Mouse (Mus musculus) layer of hippocampus, adult 2 months (tissue): ENCODE measurements around the gene Sox5. TPM values are rescaled to one million over a fixed set of nuclear protein-coding genes. Genes with fewer than 3 reads are reported as not detected.

Experiments used
- DNase-seq, 2 experiments: peaks; one replicate each; pipeline ENCODE4 v3.0.0; 2022; ENCODE audit warnings: low spot score in 2 of 2
- H3K27ac ChIP-seq: fragments of 200-600 bp; 2 replicates; pipeline ENCODE4 v1.8.1; 2022
- H3K4me3 ChIP-seq: fragments of 200-600 bp; 2 replicates; pipeline ENCODE4 v1.8.1; 2022; ENCODE audit warnings: mild to moderate bottlenecking
- CTCF ChIP-seq: fragments of 200-600 bp; conservative IDR thresholded peaks from 2 replicates; pipeline ENCODE4 v1.8.1; 2022; ENCODE audit warnings: antibody characterized with exemption, mild to moderate bottlenecking, moderate library complexity
- total RNA-seq, 2 experiments: library from RNA; stranded (reverse); gene quantifications; 2 replicates each; pipeline ENCODE4 v1.2.3; 2021

The Sox5 gene
- total RNA-seq, 2 experiments from 2014 or later: 36.8 to 42.0 TPM

GRCm38 (mm10) chr6:143987548-143987947 lies 794.2 kb downstream of the Sox5 start:
- no peak for TF ChIP-seq CTCF
- H3K27ac ChIP-seq: no peak overlapping the region

GRCm38 (mm10) chr6:143980131-143980530 lies 801.6 kb downstream of the Sox5 start:
- H3K4me3 ChIP-seq: peak overlapping the region; percentile 29
- no peak overlapping the region for H3K27ac ChIP-seq
- no peak for DNase-seq
- TF ChIP-seq CTCF: no peak

More at GRCm38 (mm10) chr6:143987548-143987947, 794.2 kb downstream of the Sox5 start:
- H3K4me3 ChIP-seq: no peak overlapping the region
- DNase-seq: no peak

GRCm38 (mm10) chr6:143967724-143968400 lies 813.9 kb downstream of the Sox5 start:
- DNase-seq: no peak
- H3K27ac ChIP-seq: peak overlapping the region; percentile 36; the same call in 1 of the 2 replicates
- peak overlapping the region; percentile 42 for H3K4me3 ChIP-seq
- peak; percentile 41 for TF ChIP-seq CTCF

GRCm38 (mm10) chr6:143960487-143960886 lies 821.3 kb downstream of the Sox5 start:
- no peak for TF ChIP-seq CTCF
- Histone ChIP-seq H3K27ac (no peak overlapping the region), H3K4me3 (no peak overlapping the region)
- no peak for DNase-seq

- no peak overlapping the region for H3K4me3 ChIP-seq
- no peak overlapping the region for H3K27ac ChIP-seq
- DNase-seq: no peak
- TF ChIP-seq CTCF: no peak
Observed at GRCm38 (mm10) chr6:143960081-143960480, 821.7 kb downstream of the Sox5 start.

GRCm38 (mm10) chr6:143958372-143958771 lies 823.4 kb downstream of the Sox5 start:
- Histone ChIP-seq H3K27ac (no peak overlapping the region), H3K4me3 (no peak overlapping the region)
- no peak for TF ChIP-seq CTCF
- DNase-seq: no peak

- TF ChIP-seq CTCF: no peak
- DNase-seq: no peak
- no peak overlapping the region for H3K27ac ChIP-seq
- no peak overlapping the region for H3K4me3 ChIP-seq
Observed at GRCm38 (mm10) chr6:143957063-143957462, 824.7 kb downstream of the Sox5 start.

- no peak for TF ChIP-seq CTCF
- DNase-seq: no peak
- Histone ChIP-seq H3K27ac (no peak overlapping the region), H3K4me3 (no peak overlapping the region)
Observed at GRCm38 (mm10) chr6:143948553-143949308, 833.0 kb downstream of the Sox5 start.

GRCm38 (mm10) chr6:143948071-143948470 lies 833.7 kb downstream of the Sox5 start:
- no peak for TF ChIP-seq CTCF
- H3K27ac ChIP-seq: no peak overlapping the region

GRCm38 (mm10) chr6:143943126-143943525 lies 838.7 kb downstream of the Sox5 start:
- Histone ChIP-seq H3K27ac (no peak overlapping the region), H3K4me3 (no peak overlapping the region)
- no peak for TF ChIP-seq CTCF
- no peak for DNase-seq

More at GRCm38 (mm10) chr6:143948071-143948470, 833.7 kb downstream of the Sox5 start:
- no peak for DNase-seq
- no peak overlapping the region for H3K4me3 ChIP-seq

- Histone ChIP-seq H3K4me3 (no peak overlapping the region), H3K27ac (no peak overlapping the region)
- TF ChIP-seq CTCF: no peak
- DNase-seq: no peak
Observed at GRCm38 (mm10) chr6:143941291-143941785, 840.4 kb downstream of the Sox5 start.

GRCm38 (mm10) chr6:143923146-143923545 lies 858.6 kb downstream of the Sox5 start:
- no peak for TF ChIP-seq CTCF
- Histone ChIP-seq H3K27ac (no peak overlapping the region), H3K4me3 (no peak overlapping the region)
- no peak for DNase-seq

GRCm38 (mm10) chr6:143918405-143918947 lies 863.3 kb downstream of the Sox5 start:
- no peak overlapping the region for H3K27ac ChIP-seq
- no peak overlapping the region for H3K4me3 ChIP-seq
- no peak for TF ChIP-seq CTCF
- no peak for DNase-seq
